Mouse (Mus musculus): ENCODE data around the gene Kcnk1. TPM values are rescaled to one million over a fixed set of nuclear protein-coding genes. Genes with fewer than 3 reads are reported as not detected.

The Kcnk1 gene
- polyA plus RNA-seq, 1 experiment = 206 TPM

GRCm38 (mm10) chr8:125983515-125983914 lies 11.5 kb upstream of the Kcnk1 start:
- whole genome bisulfite sequencing = 77% methylated on average over 3 of the region's 3 CpGs
- peaks cover 12% of the 10 kb centered on the region; the same call in 1 of the 2 replicates for H3K4me1 ChIP-seq (ENCODE audit: control insufficient read depth, insufficient read depth, low read length)
- no peak for DNase-seq
- H3K4me3 ChIP-seq (replicated peaks; ENCODE audit: insufficient read depth, low read depth, low read length) = no peak overlapping the region
- no peak overlapping the region for H3K27ac ChIP-seq (ENCODE audit: insufficient read depth, low read length)
- H3K27me3 ChIP-seq (ENCODE audit: control insufficient read depth, insufficient read depth, low read length) = no peaks in the 10 kb centered on the region
- TF ChIP-seq CTCF (IDR thresholded peaks at IDR 0.05; ENCODE audit: borderline replicate concordance, insufficient read depth, low read depth, low read length) (no peak), POLR2A (IDR thresholded peaks at IDR 0.05; ENCODE audit: borderline replicate concordance, insufficient read depth, low read length) (no peak)

DNA sequence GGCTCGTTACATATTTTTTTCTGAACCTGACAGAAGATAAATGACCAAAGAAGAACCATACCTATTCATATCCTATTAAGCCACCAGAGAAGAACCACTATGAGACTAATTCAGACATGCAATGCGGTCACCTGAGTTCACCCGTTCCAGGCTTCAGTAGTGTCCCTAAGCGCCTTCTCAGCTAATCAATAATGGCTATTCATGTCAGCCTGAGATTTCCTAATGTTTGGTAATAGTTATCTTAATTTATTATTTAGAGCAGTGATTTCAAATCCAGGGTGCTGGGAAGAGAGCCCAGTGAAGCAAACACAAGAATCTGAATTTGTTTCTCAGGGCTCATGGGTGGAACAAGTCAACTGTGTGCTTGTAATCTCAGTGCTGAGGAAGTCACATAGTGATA lies 10.8 kb upstream of the Kcnk1 start:
- Histone ChIP-seq H3K27ac (ENCODE audit: insufficient read depth, low read length) (no peak overlapping the region), H3K27me3 (ENCODE audit: control insufficient read depth, insufficient read depth, low read length) (no peaks in the 10 kb centered on the region), H3K4me1 (ENCODE audit: control insufficient read depth, insufficient read depth, low read length) (peaks cover 12% of the 10 kb centered on the region; the same call in 1 of the 2 replicates), H3K4me3 (replicated peaks; ENCODE audit: insufficient read depth, low read depth, low read length) (no peak overlapping the region)
- 98% methylated on average over 4 of the region's 4 CpGs for WGBS
- no peak for DNase-seq
- TF ChIP-seq POLR2A (IDR thresholded peaks at IDR 0.05; ENCODE audit: borderline replicate concordance, insufficient read depth, low read length) = no peak

DNA sequence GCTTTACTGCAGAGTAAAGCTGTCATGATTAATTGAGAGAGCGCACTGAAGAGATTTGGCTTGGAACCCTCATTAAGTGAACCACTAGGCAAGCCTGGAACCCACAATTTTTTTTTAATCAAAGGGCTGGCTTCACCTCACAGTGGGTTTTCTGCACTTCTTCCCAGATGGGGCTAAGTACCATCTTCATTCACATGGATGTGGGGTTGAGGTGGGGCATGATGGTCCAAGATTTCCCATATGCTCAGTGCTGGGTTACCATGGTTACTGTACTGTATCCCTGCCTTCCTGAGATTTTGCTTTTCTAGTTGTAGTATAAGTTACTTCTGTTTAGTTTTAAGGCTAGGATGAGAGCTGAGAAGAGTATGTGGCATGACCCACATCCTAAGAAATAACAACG lies 9.6 kb upstream of the Kcnk1 start:
- no peak for DNase-seq
- 94% methylated on average over 2 of the region's 2 CpGs for WGBS
- no peaks in the 10 kb centered on the region for H3K27me3 ChIP-seq (ENCODE audit: control insufficient read depth, insufficient read depth, low read length)
- H3K4me1 ChIP-seq (ENCODE audit: control insufficient read depth, insufficient read depth, low read length) = peaks cover 9% of the 10 kb centered on the region; the same call in 1 of the 2 replicates
- no peak overlapping the region for H3K27ac ChIP-seq (ENCODE audit: insufficient read depth, low read length)
- no peak overlapping the region for H3K4me3 ChIP-seq (replicated peaks; ENCODE audit: insufficient read depth, low read depth, low read length)
- no peak for TF ChIP-seq CTCF (IDR thresholded peaks at IDR 0.05; ENCODE audit: borderline replicate concordance, insufficient read depth, low read depth, low read length)
- TF ChIP-seq POLR2A (IDR thresholded peaks at IDR 0.05; ENCODE audit: borderline replicate concordance, insufficient read depth, low read length) = no peak

GRCm38 (mm10) chr8:125986999-125987589 lies 7.9 kb upstream of the Kcnk1 start:
- H3K27me3 ChIP-seq (ENCODE audit: control insufficient read depth, insufficient read depth, low read length) = no peaks in the 10 kb centered on the region
- H3K27ac ChIP-seq (ENCODE audit: insufficient read depth, low read length) = no peak overlapping the region
- no peak overlapping the region for H3K4me3 ChIP-seq (replicated peaks; ENCODE audit: insufficient read depth, low read depth, low read length)
- TF ChIP-seq CTCF (IDR thresholded peaks at IDR 0.05; ENCODE audit: borderline replicate concordance, insufficient read depth, low read depth, low read length) (no peak), POLR2A (IDR thresholded peaks at IDR 0.05; ENCODE audit: borderline replicate concordance, insufficient read depth, low read length) (no peak)
- WGBS = 62% methylated on average over 6 of the region's 6 CpGs
- no peaks in the 10 kb centered on the region for H3K4me1 ChIP-seq (ENCODE audit: control insufficient read depth, insufficient read depth, low read length)
- DNase-seq = no peak

GRCm38 (mm10) chr8:125987996-125988395 lies 7.0 kb upstream of the Kcnk1 start:
- WGBS = 79% methylated on average over 2 of the region's 2 CpGs
- Histone ChIP-seq H3K27ac (ENCODE audit: insufficient read depth, low read length) (no peak overlapping the region), H3K4me3 (replicated peaks; ENCODE audit: insufficient read depth, low read depth, low read length) (no peak overlapping the region), H3K27me3 (ENCODE audit: control insufficient read depth, insufficient read depth, low read length) (no peaks in the 10 kb centered on the region), H3K4me1 (ENCODE audit: control insufficient read depth, insufficient read depth, low read length) (no peaks in the 10 kb centered on the region)
- TF ChIP-seq POLR2A (IDR thresholded peaks at IDR 0.05; ENCODE audit: borderline replicate concordance, insufficient read depth, low read length) = no peak
- no peak for TF ChIP-seq CTCF (IDR thresholded peaks at IDR 0.05; ENCODE audit: borderline replicate concordance, insufficient read depth, low read depth, low read length)
- DNase-seq = no peak

- no peaks in the 10 kb centered on the region for H3K27me3 ChIP-seq (ENCODE audit: control insufficient read depth, insufficient read depth, low read length)
- 83% methylated on average over 9 of the region's 9 CpGs for WGBS
These were observed 1.3 kb upstream of the Kcnk1 start for GRCm38 (mm10) chr8:125993636-125994035.

GRCm38 (mm10) chr8:125996031-125996839 lies 1.3 kb downstream of the Kcnk1 start:
- peak; percentile 76 for DNase-seq
- H3K27ac ChIP-seq (ENCODE audit: insufficient read depth, low read length) = peak overlapping the region; percentile 97
- TF ChIP-seq CTCF (IDR thresholded peaks at IDR 0.05; ENCODE audit: borderline replicate concordance, insufficient read depth, low read depth, low read length) (no peak), POLR2A (IDR thresholded peaks at IDR 0.05; ENCODE audit: borderline replicate concordance, insufficient read depth, low read length) (peak; percentile 11; the same call in 1 of the 2 replicates)

More at GRCm38 (mm10) chr8:125993636-125994035, 1.3 kb upstream of the Kcnk1 start:
- Histone ChIP-seq H3K27ac (ENCODE audit: insufficient read depth, low read length) (no peak overlapping the region), H3K4me3 (replicated peaks; ENCODE audit: insufficient read depth, low read depth, low read length) (no peak overlapping the region), H3K4me1 (ENCODE audit: control insufficient read depth, insufficient read depth, low read length) (peaks cover 4% of the 10 kb centered on the region; the same call in 1 of the 2 replicates)
- no peak for DNase-seq
- TF ChIP-seq POLR2A (IDR thresholded peaks at IDR 0.05; ENCODE audit: borderline replicate concordance, insufficient read depth, low read length) = no peak
- TF ChIP-seq CTCF (IDR thresholded peaks at IDR 0.05; ENCODE audit: borderline replicate concordance, insufficient read depth, low read depth, low read length) = no peak

GRCm38 (mm10) chr8:125996980-125997379 lies 2.0 kb downstream of the Kcnk1 start:
- H3K27me3 ChIP-seq (ENCODE audit: control insufficient read depth, insufficient read depth, low read length) = no peaks in the 10 kb centered on the region
- peak overlapping the region; percentile 97 for H3K27ac ChIP-seq (ENCODE audit: insufficient read depth, low read length)
- 8% methylated on average over 6 of the region's 6 CpGs for WGBS
- TF ChIP-seq CTCF (IDR thresholded peaks at IDR 0.05; ENCODE audit: borderline replicate concordance, insufficient read depth, low read depth, low read length) = no peak
- no peak for TF ChIP-seq POLR2A (IDR thresholded peaks at IDR 0.05; ENCODE audit: borderline replicate concordance, insufficient read depth, low read length)
- DNase-seq = peak; percentile 60 to 67
- peaks cover 8% of the 10 kb centered on the region; the same call in 1 of the 2 replicates for H3K4me1 ChIP-seq (ENCODE audit: control insufficient read depth, insufficient read depth, low read length)
- peak overlapping the region; percentile 89 for H3K4me3 ChIP-seq (replicated peaks; ENCODE audit: insufficient read depth, low read depth, low read length)

More at GRCm38 (mm10) chr8:125996031-125996839, 1.3 kb downstream of the Kcnk1 start:
- Histone ChIP-seq H3K4me3 (replicated peaks; ENCODE audit: insufficient read depth, low read depth, low read length) (peak overlapping the region; percentile 89), H3K4me1 (ENCODE audit: control insufficient read depth, insufficient read depth, low read length) (peaks cover 7% of the 10 kb centered on the region; the same call in 1 of the 2 replicates), H3K27me3 (ENCODE audit: control insufficient read depth, insufficient read depth, low read length) (no peaks in the 10 kb centered on the region)
- 5% methylated on average over 14 of the region's 14 CpGs for WGBS
